Mouse (Mus musculus) brain, adult 2 months (tissue): ENCODE measurements at regions not wholly inside any gene's neighbourhood (a gene's known extent, or its start where the extent isn't known, plus 50 kb on each side); places are given as distances from the start of the nearest gene placed in this dataset.

Source experiments
- DNase-seq: peaks from one replicate; pipeline ENCODE4 v3.0.0; 2011; ENCODE audit warnings: low read depth, low spot score

- no peak for DNase-seq
Observed at GRCm38 (mm10) chr14:60439106-60439505, 66.0 kb downstream of the Amer2 start.

- DNase-seq = peak; percentile 22
Observed at GRCm38 (mm10) chr14:60443821-60444551, 70.9 kb downstream of the Amer2 start.

DNA sequence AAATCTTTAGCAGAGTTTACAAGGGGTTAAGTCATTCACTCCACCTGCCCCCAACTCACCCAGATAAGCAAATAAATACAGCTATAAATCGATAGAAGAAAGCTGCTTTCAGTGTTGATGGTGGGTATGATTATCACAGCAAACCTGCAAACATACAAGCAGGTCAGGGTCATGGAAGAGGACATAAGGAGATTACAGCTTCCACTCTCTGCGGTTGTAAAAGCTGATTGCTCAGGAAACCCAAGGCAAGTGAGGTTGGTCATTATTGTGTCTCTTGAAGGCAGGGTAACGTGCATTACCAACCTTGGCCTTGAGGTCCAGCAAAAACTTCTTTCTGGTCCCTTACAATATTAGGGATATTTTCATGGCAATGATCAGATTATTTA lies 71.5 kb downstream of the Amer2 start:
- DNase-seq = no peak

- DNase-seq = no peak
Observed at GRCm38 (mm10) chr14:60446037-60446436, 73.0 kb downstream of the Amer2 start.

DNA sequence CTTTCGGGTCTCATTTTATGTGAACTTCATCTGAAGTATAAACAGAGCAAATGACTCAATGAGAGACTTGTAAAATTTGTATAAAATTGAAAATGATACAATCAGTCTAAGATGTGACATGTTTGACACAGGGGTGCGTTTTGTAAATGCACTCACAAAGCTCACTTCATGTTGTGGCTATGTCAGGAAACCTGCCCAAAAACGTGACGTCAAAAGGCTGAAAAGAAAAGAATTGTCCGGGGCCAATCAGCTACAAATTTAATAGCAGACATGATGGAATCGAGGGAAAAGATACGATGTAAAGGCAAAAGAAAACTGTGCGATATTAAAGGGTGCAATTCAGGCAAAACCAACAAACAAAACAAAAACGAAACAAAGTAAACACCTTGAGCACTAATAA lies 78.2 kb downstream of the Amer2 start:
- DNase-seq = no peak

GRCm38 (mm10) chr14:60451684-60452083 lies 78.6 kb downstream of the Amer2 start:
- no peak for DNase-seq

GRCm38 (mm10) chr14:60456767-60457166 lies 83.7 kb downstream of the Amer2 start:
- peak; percentile 44 for DNase-seq

DNA sequence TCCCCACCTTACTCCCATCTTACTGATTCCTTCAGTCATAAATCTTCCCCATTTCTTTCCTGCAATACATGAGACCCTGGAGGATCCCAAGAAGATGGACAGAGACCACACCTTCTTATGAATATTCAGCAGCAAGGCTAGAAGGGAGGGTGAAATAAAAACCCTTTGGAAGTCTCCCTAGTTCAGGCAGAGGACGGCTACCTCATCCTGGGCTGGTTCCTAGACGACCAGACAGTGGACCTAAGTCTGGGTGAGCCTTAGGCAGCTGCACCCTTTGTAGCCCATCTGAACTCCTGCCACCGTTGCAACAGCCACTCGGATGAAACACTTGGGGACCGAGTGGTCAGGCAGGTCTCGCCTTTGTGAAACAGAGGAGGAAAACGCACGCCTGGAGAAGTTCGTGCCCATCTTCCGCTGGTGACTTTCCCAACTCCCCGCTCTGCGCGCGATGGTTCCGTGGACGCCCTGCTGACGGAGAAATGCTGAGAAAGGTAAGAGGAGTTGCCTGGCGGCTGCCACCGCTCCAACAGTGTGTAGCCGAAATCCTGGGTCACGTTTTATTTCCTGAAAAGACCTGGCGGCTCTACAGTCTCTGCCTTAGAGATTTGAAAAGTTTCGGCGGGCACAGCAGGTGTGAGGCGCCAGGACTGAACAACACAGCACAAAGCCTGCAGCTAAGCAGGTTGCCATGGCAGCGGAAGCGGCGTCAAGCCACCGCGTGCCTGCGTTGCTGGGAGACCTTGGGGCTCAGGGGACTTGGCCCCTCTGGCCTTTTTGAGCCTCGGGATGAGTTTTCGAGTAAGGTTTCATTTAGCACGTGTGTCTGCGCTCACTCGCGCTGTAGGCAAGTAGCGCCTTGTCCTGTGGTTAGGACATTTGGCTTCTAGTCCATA lies 112.2 kb downstream of the Amer2 start:
- peak; percentile 75 for DNase-seq

GRCm38 (mm10) chr14:60485889-60486274 lies 112.8 kb downstream of the Amer2 start:
- DNase-seq = peak; percentile 71

- no peak for DNase-seq
Observed at GRCm38 (mm10) chr14:60486278-60486935, 113.3 kb downstream of the Amer2 start.

DNA sequence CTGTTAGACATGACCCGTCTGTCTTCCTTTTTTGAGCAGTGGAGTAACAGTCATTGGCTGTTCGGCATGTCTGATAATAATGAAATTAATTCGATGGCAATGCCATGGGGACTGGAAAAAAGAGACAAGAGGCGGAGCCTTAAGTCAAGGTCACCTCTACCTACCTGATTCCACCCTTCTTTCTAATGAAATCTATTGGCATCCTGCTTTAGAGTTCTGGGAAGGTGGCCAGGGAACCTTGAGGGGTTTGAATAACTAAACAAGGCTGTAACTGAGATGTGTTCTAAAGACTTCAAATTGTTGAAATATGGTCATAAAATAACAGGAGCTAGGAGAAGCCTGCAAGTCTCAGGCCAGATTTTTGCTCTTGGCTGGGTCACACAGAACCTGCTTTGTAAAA lies 116.1 kb downstream of the Amer2 start:
- DNase-seq = no peak

DNA sequence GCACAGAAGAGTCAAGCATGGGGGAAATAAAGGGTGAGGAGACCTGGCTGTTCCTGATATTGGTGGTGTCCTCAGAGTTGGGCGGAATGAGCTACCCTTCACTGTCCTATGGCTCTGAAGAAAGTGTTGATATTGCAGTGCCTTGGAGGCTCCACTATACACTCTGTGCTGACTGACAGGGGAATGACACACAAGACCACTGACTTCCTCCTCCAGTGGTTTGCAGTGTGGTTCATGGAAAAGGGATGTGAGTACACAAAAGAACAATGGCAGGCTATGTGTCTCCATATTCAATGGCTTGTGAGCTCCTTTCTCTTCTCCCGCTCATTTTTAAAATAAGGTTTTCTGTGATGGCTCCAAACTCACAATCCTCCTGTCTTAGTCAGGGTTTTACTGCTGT lies 117.8 kb downstream of the Amer2 start:
- DNase-seq = no peak

GRCm38 (mm10) chr14:60495441-60495840 lies 122.4 kb downstream of the Amer2 start:
- no peak for DNase-seq

DNA sequence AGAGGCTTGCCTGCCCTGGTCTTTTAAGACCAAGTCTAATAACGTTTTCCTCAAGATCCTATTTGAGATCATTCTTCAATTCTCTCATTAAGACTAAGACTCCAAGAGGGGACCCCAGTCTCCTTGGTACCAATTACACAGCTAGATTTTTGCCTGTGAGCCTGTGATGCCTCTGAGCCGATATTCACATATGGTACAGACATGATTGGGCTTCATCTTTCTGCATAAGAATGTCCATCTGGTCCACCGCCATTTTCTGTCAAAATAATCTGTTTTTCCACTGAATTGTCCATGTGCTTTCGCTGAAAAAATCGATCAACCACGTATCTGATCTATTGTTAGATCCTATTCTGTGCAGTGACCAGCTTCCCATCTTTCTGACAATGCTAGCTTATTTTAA lies 129.5 kb downstream of the Amer2 start:
- no peak for DNase-seq

DNA sequence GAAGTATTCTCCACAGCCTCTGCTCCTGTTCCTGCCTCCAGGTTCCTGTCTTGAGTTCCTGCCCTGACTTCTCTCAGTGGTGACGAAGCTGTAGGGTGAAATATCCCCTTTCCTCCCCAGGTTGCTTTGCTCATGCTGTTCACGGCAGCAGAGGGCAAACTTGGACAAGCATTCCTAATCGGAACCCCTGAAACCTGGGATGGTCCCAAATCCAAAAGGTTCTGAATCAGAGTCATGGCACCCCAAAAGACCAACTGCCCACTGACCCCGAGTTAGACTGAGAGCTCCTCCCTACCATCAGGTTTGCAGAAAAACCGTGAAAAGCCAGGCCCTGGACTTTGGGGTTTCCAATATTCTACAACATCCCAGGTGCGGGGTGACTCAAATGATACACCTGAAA lies 128.7 kb upstream of the Spata13 start:
- no peak for DNase-seq

- no peak for DNase-seq
Observed at GRCm38 (mm10) chr14:60506296-60506695, 127.5 kb upstream of the Spata13 start.

DNA sequence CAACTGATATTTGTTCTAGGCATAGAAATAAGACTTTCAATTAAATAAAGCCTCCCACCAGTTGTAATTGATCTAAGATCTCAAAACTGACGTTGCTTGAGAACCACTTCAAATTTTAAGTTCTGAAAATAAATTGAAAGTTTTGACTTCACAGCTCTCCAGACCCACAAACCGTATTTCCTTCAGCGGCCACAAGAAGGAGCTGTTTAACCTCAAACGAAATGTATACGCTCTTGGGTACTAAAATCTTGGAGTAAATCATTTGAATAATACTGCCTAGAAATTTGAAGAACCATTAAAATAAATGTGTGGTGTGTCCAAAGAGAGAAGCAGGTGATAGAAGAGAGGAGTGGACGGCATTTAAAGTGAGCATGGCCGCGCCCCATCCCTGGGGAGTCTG lies 120.2 kb upstream of the Spata13 start:
- DNase-seq = peak; percentile 76

DNA sequence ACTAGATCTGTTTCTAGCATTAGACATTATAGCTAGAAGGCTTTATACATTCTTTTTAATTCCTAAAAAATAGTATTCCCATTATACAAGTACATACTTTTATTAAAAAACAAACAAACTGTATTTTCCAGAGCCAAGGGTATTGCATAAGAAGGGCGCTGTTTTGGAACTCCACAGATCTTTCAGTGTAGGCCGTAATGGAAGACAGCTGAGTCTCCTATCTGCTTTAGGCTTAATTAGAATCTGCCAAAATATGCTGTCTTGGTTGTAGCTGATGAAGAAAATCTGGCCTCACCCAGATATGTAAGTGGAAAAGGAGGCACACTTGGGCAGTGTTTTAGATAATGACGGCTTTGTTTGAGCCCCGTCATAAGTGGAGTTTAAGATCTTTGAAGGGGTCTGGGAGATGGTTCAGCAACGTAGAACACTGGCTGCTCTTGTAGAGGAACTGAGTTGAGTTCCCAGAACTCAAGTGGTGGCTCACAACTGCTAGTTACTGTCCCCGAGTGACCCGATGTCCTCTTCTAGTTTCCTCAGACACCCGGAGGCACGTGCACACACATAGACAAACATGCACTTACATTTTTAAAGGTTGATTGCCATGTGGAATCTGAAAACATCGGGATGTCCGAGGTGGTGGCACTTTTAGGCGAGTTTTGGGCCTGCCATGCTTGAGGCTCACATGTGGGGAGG lies 118.6 kb upstream of the Spata13 start:
- no peak for DNase-seq

DNA sequence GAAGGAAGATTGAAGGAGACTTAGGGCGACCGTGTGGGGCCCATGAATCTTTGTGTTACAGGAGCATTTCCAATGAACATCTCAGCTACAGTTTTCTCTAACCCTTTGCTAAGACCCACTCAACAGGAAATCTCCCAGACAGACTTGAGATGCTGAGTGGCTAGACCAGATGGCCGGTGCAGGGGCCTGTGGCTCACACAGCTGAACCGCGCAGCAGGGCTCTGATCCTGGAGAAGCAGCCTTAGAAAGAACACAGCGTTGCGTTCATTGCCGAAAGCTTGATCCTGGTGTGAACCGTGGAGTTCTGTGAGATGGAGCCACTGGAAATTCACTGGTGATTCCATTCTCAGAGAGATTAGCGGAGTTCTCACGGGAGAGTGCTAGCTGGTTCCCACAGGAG lies 115.9 kb upstream of the Spata13 start:
- peak; percentile 61 for DNase-seq

GRCm38 (mm10) chr14:60523010-60523409 lies 110.8 kb upstream of the Spata13 start:
- no peak for DNase-seq

DNA sequence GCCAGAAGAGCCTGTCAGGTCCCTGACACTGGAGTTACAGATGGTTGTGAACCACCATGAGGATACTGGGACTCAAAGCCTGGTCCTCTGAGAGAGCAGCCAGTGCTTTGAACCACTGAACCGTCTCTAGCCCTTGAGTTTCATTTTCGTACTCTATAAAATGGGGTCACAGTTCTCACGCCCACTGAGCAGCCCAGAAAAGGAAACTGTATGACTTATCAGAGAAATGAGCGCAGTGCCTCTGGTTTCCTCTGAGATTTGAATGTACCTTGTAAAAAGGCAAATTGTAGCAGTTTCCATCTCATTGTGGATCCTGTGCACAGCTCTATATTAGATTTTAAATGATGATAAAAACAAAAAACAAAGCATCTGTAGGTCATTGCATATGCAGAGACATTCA lies 108.9 kb upstream of the Spata13 start:
- no peak for DNase-seq
